Mouse (Mus musculus) heart, adult 18-20 months (tissue): ENCODE measurements around the gene Ccdc9b. TPM values are rescaled to one million over a fixed set of nuclear protein-coding genes. Genes with fewer than 3 reads are reported as not detected.

Source experiments
- DNase-seq, 2 experiments: peaks; one replicate each; pipeline ENCODE4 v3.0.0; 2021 to 2022; ENCODE audit warnings: mixed read lengths in 1 of 2
- total RNA-seq, 2 experiments: library from RNA; stranded (reverse); gene quantifications; 2 replicates each; pipeline ENCODE4 v1.2.3; 2021

The Ccdc9b gene
- total RNA-seq, 2 experiments from 2014 or later, result 20.8 to 25.7 TPM

- peak; percentile 58 to 82 for DNase-seq
Measured at GRCm38 (mm10) chr2:118749341-118749884, 13.0 kb downstream of the Ccdc9b start.

GRCm38 (mm10) chr2:118747301-118747960, 15.0 kb downstream of the Ccdc9b start:
- peak; percentile 55 to 71 for DNase-seq

GRCm38 (mm10) chr2:118745915-118746901, 16.3 kb downstream of the Ccdc9b start:
- peak; percentile 35 to 62 for DNase-seq

- DNase-seq, result peak; percentile 92 to 97
Measured at GRCm38 (mm10) chr2:118745232-118745884, 17.1 kb downstream of the Ccdc9b start, which contains the start of gene Inafm2. Gene Inafm2, plus strand, starts transcription at chr2:118745758.

GRCm38 (mm10) chr2:118744621-118745020, 17.8 kb downstream of the Ccdc9b start:
- no peak for DNase-seq

- peak; percentile 67 to 69 for DNase-seq
Measured at GRCm38 (mm10) chr2:118743261-118743943, 19.1 kb downstream of the Ccdc9b start.

- no peak for DNase-seq
Measured at GRCm38 (mm10) chr2:118741183-118741582, 21.3 kb downstream of the Ccdc9b start.

- DNase-seq, result peak in 1 of 2 experiments; percentile 22
Measured at GRCm38 (mm10) chr2:118740341-118740740, 22.1 kb downstream of the Ccdc9b start.

GRCm38 (mm10) chr2:118733341-118733740, 29.1 kb downstream of the Ccdc9b start:
- DNase-seq, result no peak

GRCm38 (mm10) chr2:118731981-118732380, 30.5 kb downstream of the Ccdc9b start:
- no peak for DNase-seq

- DNase-seq, result peak; percentile 66 to 82
Measured at GRCm38 (mm10) chr2:118730622-118730915, 31.9 kb downstream of the Ccdc9b start.

- no peak for DNase-seq
Measured at GRCm38 (mm10) chr2:118729816-118730621, 32.4 kb downstream of the Ccdc9b start.

GRCm38 (mm10) chr2:118729194-118729593, 33.3 kb downstream of the Ccdc9b start:
- DNase-seq, result no peak

GRCm38 (mm10) chr2:118728337-118728736, 34.1 kb downstream of the Ccdc9b start, which contains the start of gene Plcb2:
Gene Plcb2, minus strand, starts transcription at chr2:118728438.
- DNase-seq, result no peak

GRCm38 (mm10) chr2:118727911-118728310, 34.5 kb downstream of the Ccdc9b start:
- DNase-seq, result no peak

GRCm38 (mm10) chr2:118726873-118727272, 35.6 kb downstream of the Ccdc9b start:
- no peak for DNase-seq

GRCm38 (mm10) chr2:118725511-118725910, 37.0 kb downstream of the Ccdc9b start:
- DNase-seq, result no peak

- DNase-seq, result no peak
Measured at GRCm38 (mm10) chr2:118723693-118724486, 38.6 kb downstream of the Ccdc9b start.

GRCm38 (mm10) chr2:118716677-118717076, 45.8 kb downstream of the Ccdc9b start:
- peak; percentile 74 to 88 for DNase-seq

- DNase-seq, result no peak
Measured at GRCm38 (mm10) chr2:118714230-118714629, 48.2 kb downstream of the Ccdc9b start.
